Mouse (Mus musculus) intestine, embryonic 14.5 days (tissue): Measurements from ENCODE around the gene Dnajc5. TPM values are rescaled to one million over a fixed set of nuclear protein-coding genes. Genes with fewer than 3 reads are reported as not detected.

Experiments used
- ATAC-seq: fragments of 200-750 bp; cut with Nextera tagmentation; replicated peaks from 2 replicates; pipeline ENCODE4 v1.8.0; 2017; ENCODE audit warnings: low read depth, moderate number of reproducible peaks, moderate TSS enrichment, moderate library complexity; ENCODE audit not compliant: low FRiP score, low TSS enrichment
- DNase-seq: peaks from one replicate; pipeline ENCODE4 v3.0.0-alpha.2; 2018; ENCODE audit warnings: low spot score
- H3K27ac ChIP-seq: fragments of 300-500 bp; sonication (generic); 2 replicates; pipeline ENCODE4 v1.5.1; 2014; ENCODE audit warnings: low read depth, mild to moderate bottlenecking, control low read depth
- H3K27me3 ChIP-seq: fragments of 300-500 bp; sonication (generic); replicated peaks from 2 replicates; pipeline ENCODE4 v1.6.1; 2014; ENCODE audit warnings: low read length, control low read depth; ENCODE audit not compliant: control insufficient read depth, insufficient read depth
- H3K36me3 ChIP-seq: fragments of 300-500 bp; sonication (generic); 2 replicates; pipeline ENCODE4 v1.6.1; 2014; ENCODE audit warnings: low read length, control low read depth; ENCODE audit not compliant: control insufficient read depth, insufficient read depth
- H3K4me1 ChIP-seq: fragments of 300-500 bp; sonication (generic); replicated peaks from 2 replicates; pipeline ENCODE4 v1.6.1; 2014; ENCODE audit warnings: low read length, control low read depth, mixed read lengths; ENCODE audit not compliant: control insufficient read depth, insufficient read depth
- H3K4me2 ChIP-seq: fragments of 300-500 bp; sonication (generic); 2 replicates; pipeline ENCODE4 v1.6.1; 2014; ENCODE audit warnings: low read length
- H3K4me3 ChIP-seq: fragments of 300-500 bp; sonication (generic); 2 replicates; pipeline ENCODE4 v1.5.1; 2014; ENCODE audit warnings: low read depth, low read length, control low read depth, mixed read lengths
- H3K9ac ChIP-seq: fragments of 300-500 bp; sonication (generic); 2 replicates; pipeline ENCODE4 v1.6.1; 2014; ENCODE audit warnings: mild to moderate bottlenecking, low read length
- H3K9me3 ChIP-seq: fragments of 300-500 bp; sonication (generic); 2 replicates; pipeline ENCODE4 v1.6.1; 2016; ENCODE audit warnings: low read length, control low read depth; ENCODE audit not compliant: control insufficient read depth
- WGBS: fragments of 180-500 bp; shearing (Covaris S2); extraction: QIAGEN DNeasy Blood & Tissue Kit; methylation state at CpG from one replicate; pipeline ENCODE4 v1.1.7; 2014; 5-methylcytosine and 5-hydroxymethylcytosine counted together
- polyA plus RNA-seq: library from polyadenylated mRNA; unstranded; fragments of >200 nt; fragmentation: Nextera tagmentation; extraction: Ambion mirVana; gene quantifications from 2 replicates; pipeline ENCODE4 v1.2.1, GENCODE M21; 2014

Gene Dnajc5
- polyA plus RNA-seq, 1 experiment from 2014 or later: 79.8 TPM

DNA sequence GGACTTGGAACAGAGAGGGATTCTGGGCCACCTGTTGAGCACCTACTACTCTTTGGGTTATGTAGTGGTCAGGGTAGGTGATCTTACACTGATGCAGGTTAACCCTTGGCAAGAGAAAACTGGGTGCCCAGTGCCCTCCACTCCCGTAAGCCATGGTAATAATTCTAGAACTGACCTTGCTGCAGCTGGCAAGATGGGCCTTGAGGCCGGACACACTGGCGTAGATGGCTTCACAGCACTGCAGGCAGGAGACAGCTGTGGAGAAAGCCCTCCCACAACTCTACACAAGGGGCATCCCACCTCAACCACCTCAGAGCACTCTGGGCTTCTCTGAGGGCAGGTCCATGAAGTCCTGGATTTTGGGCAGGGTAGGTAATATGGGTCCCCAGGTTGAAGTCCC is 65.8 kb downstream of the Dnajc5 start:
- DNase-seq: peak; percentile 46
- WGBS: 98% methylated on average over 3 of the region's 3 CpGs
- H3K4me3 ChIP-seq: no peak overlapping the region
- ATAC-seq: no peak
- H3K4me2 ChIP-seq: no peak overlapping the region
- no peak overlapping the region for H3K27ac ChIP-seq
- H3K36me3 ChIP-seq: peaks cover 74% of the 10 kb centered on the region
- H3K9ac ChIP-seq: no peak overlapping the region
- no peaks in the 10 kb centered on the region for H3K27me3 ChIP-seq
- peaks cover 6% of the 10 kb centered on the region; the same call in 1 of the 2 replicates for H3K4me1 ChIP-seq
- no peaks in the 10 kb centered on the region for H3K9me3 ChIP-seq

DNA sequence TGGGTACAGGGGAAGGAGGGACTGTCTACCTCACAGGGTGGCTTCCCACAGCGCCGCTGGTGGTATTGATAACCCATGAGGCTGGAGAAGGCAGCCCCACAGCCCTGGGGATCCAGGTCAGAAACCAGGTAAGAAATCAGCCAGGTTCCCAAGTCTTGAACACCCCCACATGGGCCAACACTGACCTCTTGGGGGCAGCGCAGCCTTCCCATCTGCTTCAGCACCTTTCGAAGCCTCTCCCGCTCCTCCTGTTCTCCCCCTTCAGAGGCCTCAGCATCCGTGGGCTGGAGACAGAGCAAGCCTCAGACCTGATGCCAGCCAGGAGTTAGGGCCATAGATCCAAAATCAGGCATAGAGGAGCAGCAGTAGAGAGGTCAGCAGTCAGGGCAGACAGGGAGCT is 67.5 kb downstream of the Dnajc5 start:
- Histone ChIP-seq H3K27me3 (no peaks in the 10 kb centered on the region), H3K27ac (no peak overlapping the region), H3K4me3 (no peak overlapping the region), H3K9me3 (no peaks in the 10 kb centered on the region), H3K9ac (no peak overlapping the region), H3K4me1 (peaks cover 6% of the 10 kb centered on the region; the same call in 1 of the 2 replicates), H3K36me3 (peaks cover 74% of the 10 kb centered on the region), H3K4me2 (no peak overlapping the region)
- ATAC-seq: no peak
- WGBS: 84% methylated on average over 6 of the region's 6 CpGs
- peak; percentile 48 for DNase-seq

DNA sequence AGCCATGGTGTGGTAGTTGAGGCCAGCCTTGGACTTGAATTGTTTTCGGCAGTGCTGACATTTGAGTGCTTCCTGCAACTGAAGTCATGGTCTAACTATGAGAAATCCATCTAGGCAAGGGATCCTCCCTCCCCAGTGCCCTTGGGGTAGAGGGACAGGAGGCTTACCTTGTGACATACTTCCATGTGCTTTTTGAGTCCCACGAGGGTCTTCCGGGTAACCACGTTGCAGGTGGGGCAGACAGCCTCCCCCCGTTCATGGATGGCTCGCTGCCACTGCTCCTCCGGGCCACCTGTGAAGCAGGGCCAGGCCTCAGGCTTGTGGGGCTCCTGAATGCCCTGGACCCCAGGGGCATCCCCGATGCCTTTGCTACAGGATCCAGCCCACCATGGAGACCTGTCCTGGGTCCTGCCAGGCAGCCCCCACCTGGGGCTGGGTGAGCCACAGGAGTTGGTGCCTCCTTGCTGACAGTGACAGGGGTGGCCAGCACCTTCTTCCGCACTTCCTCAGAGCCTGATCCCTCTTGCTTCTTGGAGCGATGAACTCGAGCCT is 68.0 kb downstream of the Dnajc5 start:
- H3K9ac ChIP-seq: no peak overlapping the region
- H3K27ac ChIP-seq: no peak overlapping the region
- H3K4me1 ChIP-seq: peaks cover 8% of the 10 kb centered on the region; the same call in 1 of the 2 replicates
- peaks cover 74% of the 10 kb centered on the region for H3K36me3 ChIP-seq
- no peaks in the 10 kb centered on the region for H3K9me3 ChIP-seq
- no peak overlapping the region for H3K4me3 ChIP-seq
- ATAC-seq (no peak), DNase-seq (peak; percentile 27)
- WGBS: 93% methylated on average over 11 of the region's 11 CpGs
- no peaks in the 10 kb centered on the region for H3K27me3 ChIP-seq
- H3K4me2 ChIP-seq: no peak overlapping the region

DNA sequence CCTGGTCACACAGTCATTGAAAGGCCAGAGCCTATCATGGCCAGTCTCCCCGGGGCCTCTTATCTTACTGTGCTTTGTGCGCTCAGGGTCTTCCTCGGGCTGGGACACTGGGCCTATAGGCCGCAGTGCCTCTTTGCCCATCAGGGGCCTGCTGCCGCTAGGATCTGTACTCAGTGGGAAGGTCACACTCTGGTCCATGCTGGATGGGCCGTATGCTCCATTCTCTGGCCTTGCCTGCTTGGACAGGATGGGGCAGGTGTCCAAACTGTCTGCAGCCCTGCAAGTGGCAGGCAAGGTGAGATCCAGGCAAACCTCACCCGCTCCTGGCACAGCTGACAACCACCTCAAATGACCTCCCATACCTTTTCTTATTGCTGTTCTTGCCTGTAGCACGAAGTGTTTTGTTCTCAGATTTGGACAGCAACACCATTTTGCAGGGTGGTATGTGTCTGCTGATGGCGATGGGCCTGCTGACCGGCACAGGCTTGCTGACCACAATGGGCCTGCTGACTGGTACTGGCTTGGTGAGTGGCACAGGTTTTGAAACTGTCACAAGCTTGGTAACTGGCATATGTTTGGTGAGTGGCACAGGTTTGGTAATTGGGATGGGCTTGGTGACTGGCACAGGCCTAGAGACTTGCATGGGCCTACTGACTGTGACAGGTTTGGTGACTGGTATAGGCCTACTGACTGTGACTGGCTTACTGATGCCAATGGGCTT is 68.9 kb downstream of the Dnajc5 start:
- Histone ChIP-seq H3K27me3 (no peaks in the 10 kb centered on the region), H3K4me1 (peaks cover 9% of the 10 kb centered on the region; the same call in 1 of the 2 replicates), H3K27ac (no peak overlapping the region), H3K4me2 (no peak overlapping the region), H3K4me3 (no peak overlapping the region), H3K9ac (no peak overlapping the region), H3K9me3 (no peaks in the 10 kb centered on the region), H3K36me3 (peaks cover 66% of the 10 kb centered on the region)
- ATAC-seq (no peak), DNase-seq (peak; percentile 37)
- WGBS: 94% methylated on average over 10 of the region's 10 CpGs

DNA sequence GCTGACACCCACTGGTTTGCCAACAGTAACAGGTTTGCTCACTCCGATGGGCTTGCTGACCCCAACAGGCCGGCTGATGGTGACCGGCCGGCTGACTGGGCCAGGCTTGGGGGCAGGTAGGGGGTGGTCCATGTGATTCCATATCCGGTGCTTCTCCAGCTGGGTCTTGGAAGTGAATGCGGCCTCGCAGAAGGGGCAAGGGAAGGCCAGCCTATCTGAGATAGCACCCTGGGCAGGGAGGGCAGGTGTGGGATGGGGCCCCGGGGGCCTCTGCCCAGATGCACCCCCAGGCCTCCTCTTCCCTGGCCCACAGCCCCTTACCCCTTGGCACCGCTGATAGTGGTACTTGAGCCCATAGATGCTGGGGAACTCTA is 69.4 kb downstream of the Dnajc5 start:
- Histone ChIP-seq H3K27me3 (no peaks in the 10 kb centered on the region), H3K9me3 (no peaks in the 10 kb centered on the region), H3K4me2 (no peak overlapping the region), H3K9ac (no peak overlapping the region), H3K36me3 (peaks cover 60% of the 10 kb centered on the region), H3K4me1 (peaks cover 9% of the 10 kb centered on the region; the same call in 1 of the 2 replicates), H3K4me3 (no peak overlapping the region), H3K27ac (no peak overlapping the region)
- 98% methylated on average over 9 of the region's 9 CpGs for WGBS
- no peak for ATAC-seq
- DNase-seq: no peak

DNA sequence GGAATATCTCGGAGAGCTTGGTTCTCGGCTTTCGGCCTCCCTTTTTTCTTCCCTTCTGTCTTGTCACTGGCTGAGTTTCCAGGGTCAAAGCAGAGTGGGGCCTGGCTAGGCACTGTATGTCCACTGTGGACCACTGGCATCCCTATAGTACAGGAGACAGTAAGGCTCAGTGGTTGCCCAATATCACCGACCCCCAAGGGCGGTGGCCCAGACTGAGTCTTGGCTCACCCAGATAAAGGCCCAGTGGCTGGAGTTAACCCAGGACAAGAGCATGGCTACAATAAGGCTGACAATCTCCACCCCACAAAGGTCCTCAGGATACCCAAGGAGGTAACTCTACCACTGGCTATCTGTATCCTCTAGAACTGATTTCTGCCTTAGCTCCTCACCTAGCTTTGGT is 70.2 kb downstream of the Dnajc5 start:
- WGBS: 94% methylated on average over 5 of the region's 5 CpGs
- Histone ChIP-seq H3K4me1 (peaks cover 9% of the 10 kb centered on the region; the same call in 1 of the 2 replicates), H3K4me3 (no peak overlapping the region), H3K4me2 (no peak overlapping the region), H3K9me3 (no peaks in the 10 kb centered on the region), H3K36me3 (peaks cover 53% of the 10 kb centered on the region), H3K27ac (no peak overlapping the region), H3K9ac (no peak overlapping the region), H3K27me3 (no peaks in the 10 kb centered on the region)
- DNase-seq: no peak
- no peak for ATAC-seq

DNA sequence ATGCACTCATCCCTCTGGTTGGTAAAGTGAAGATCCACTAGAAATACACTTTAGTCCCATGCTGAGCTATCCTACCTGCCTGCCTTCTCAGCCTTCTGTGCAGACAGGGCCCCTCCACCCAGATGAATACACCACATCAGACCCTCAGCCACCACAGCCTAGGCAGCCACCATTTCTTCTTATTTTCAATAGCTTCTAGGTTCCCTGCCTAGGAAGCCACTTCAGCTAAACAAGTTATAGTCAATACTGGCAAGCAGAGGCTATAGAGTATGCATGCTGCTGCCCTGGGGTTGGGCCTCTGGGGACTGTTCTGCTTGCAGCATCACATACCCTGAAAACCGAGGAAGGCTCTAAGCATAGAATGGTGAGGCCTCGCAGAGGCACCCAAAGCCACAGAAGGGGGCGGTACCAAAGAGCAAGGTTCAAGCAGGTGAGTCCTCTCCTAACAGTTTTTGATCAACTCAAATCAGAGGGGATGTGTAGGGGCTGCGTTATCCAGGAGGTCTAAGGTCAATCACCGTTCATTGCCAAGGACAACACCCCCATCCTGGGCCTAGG is 71.3 kb downstream of the Dnajc5 start, which contains the start of gene Prpf6:
TSS of gene Prpf6 (plus strand) at position 341 of the 558 bp plus-strand sequence.
- peaks cover 9% of the 10 kb centered on the region; the same call in 1 of the 2 replicates for H3K4me1 ChIP-seq
- 6% methylated on average over 5 of the region's 5 CpGs for WGBS
- peak within 1 kb of the TSS; percentile 85 for H3K4me2 ChIP-seq
- peak; percentile 71 for DNase-seq
- H3K36me3 ChIP-seq: peaks cover 41% of the 10 kb centered on the region
- H3K9ac ChIP-seq: peak within 1 kb of the TSS; percentile 85
- peak within 1 kb of the TSS; percentile 65 for H3K27ac ChIP-seq
- peak; percentile 12; the same call in 1 of the 2 replicates for ATAC-seq
- H3K4me3 ChIP-seq: peak within 1 kb of the TSS; percentile 95
- H3K27me3 ChIP-seq: no peaks in the 10 kb centered on the region
- H3K9me3 ChIP-seq: no peaks in the 10 kb centered on the region

DNA sequence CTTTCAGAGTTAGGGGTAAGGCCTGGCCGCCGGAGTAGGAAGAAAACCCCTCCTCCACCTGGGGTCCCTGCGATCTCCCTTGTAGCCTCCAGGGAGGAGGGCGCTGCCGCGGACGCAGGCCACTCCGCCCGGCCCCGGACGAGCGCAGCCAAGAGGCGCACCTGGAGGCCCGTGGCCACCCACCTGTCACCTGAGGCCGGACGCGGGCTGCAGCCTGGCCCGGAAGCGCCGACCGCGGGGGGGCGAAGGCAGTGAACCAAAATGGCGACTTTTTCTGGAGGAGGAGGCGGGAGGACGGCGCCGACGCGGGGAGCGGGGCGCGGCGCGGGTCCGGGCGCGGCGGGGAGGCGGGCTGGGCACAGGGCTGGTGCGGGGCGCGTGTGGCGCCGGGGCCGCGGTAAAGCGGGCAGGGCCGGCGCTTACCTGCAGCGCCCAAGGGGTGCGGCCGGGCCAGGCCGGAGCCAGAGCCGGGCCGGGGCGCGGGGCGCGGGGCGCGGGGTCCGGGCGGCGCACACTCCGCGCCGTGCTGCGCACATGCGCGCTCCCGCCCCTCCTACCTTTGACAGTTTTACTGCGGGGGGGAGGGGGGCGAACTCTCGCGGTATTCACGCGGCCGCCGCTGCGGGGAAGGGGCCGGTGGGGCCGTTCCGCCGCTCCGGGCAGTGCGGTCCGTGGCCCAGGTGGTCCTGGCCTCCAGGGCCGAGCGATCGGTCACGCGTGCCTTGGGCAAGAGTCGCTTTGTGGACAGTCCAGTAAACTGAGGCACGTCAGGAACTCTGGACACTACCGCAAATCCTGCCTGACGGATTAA is 72.2 kb downstream of the Dnajc5 start, which contains the start of gene Zfp512b:
TSS of gene Zfp512b (minus strand) at position 573 of the 811 bp plus-strand sequence.
- peak within 1 kb of the TSS; percentile 85 for H3K9ac ChIP-seq
- no peaks in the 10 kb centered on the region for H3K27me3 ChIP-seq
- 1% methylated on average over 73 of the region's 97 CpGs for whole genome bisulfite sequencing
- H3K4me1 ChIP-seq: peaks cover 9% of the 10 kb centered on the region; the same call in 1 of the 2 replicates
- DNase-seq (peak; percentile 91), ATAC-seq (peak; percentile 85)
- H3K9me3 ChIP-seq: no peaks in the 10 kb centered on the region
- H3K4me3 ChIP-seq: peak within 1 kb of the TSS; percentile 95
- peak within 1 kb of the TSS; percentile 85 for H3K4me2 ChIP-seq
- peaks cover 34% of the 10 kb centered on the region for H3K36me3 ChIP-seq
- H3K27ac ChIP-seq: peak within 1 kb of the TSS; percentile 65
